In the genomic region with DNA sequence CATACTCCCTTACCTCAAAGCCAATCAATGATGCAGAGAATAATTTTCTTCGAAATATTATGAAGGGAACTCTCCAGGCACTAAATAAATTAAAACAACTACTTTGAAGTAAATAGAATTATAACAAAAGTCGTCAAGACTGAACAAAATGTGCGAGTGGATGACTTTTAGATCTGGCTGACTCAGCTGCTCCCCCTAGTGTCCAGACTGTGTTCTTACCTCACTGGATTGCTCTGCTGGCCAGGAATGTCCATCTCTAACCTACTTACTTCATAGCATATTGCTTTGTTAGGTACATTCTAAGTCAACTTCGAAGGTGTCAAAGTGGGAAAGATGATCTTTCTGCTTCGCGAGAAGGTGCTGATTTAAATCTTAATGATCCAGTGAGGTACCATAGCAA, we compare ENCODE assay signal across 10 mouse cellular contexts.
DNase-seq lines count a peak whose midpoint lies in the region; ATAC-seq lines count a peak whose summit lies in the region.
"Had no signal": no experiment of that assay in that cellular context is flagged by ENCODE, and none has a peak within 500 bp of the region (broad histone marks: within the 10 kb centered on the region; RNA-seq: fewer than 3 reads in every experiment).

No protein-coding gene starts in this region.

- WGBS in midbrain, embryonic 10.5 days = 23% methylated on average over 6 of the region's 6 CpGs
- WGBS in midbrain, embryonic 16.5 days = 11% methylated on average over 6 of the region's 6 CpGs

- 0 out of 2 replicates have a peak, but pooled peaks cover 7% of the 10 kb centered on the region for H3K27me3 ChIP-seq in midbrain, embryonic 10.5 days (ENCODE audit: low read depth, poor library complexity, severe bottlenecking)
- H3K27me3 ChIP-seq in midbrain, embryonic 16.5 days (ENCODE audit: control insufficient read depth, insufficient read depth, low read depth, low read length) = no peaks in the 10 kb centered on the region
- H3K27me3 ChIP-seq in splenic B cell, adult 2 months (ENCODE audit: control insufficient read depth, insufficient read depth, low read length, poor library complexity, severe bottlenecking) = no peaks in the 10 kb centered on the region
- H3K27me3 ChIP-seq: embryonic facial prominence, embryonic 12.5 days had no signal

- no peaks in the 10 kb centered on the region for H3K4me1 ChIP-seq in midbrain, embryonic 10.5 days
- H3K4me1 ChIP-seq in midbrain, embryonic 16.5 days (ENCODE audit: control insufficient read depth, insufficient read depth, low read length) = peaks cover 10% of the 10 kb centered on the region; the same call in 1 of the 2 replicates
- H3K4me1 ChIP-seq: embryonic facial prominence, embryonic 12.5 days had no signal

- no peaks in the 10 kb centered on the region for H3K9me3 ChIP-seq in midbrain, embryonic 10.5 days (replicated peaks)
- H3K9me3 ChIP-seq in midbrain, embryonic 16.5 days (replicated peaks; ENCODE audit: control insufficient read depth, low read length, poor library complexity, severe bottlenecking) = no peaks in the 10 kb centered on the region
- H3K9me3 ChIP-seq: embryonic facial prominence, embryonic 12.5 days had no signal

- no peak overlapping the region for H3K4me2 ChIP-seq in midbrain, embryonic 16.5 days (ENCODE audit: low read length)
- H3K4me2 ChIP-seq: embryonic facial prominence, embryonic 12.5 days had no signal

- H3K27ac ChIP-seq in midbrain, embryonic 10.5 days (replicated peaks) = no peak overlapping the region
- no peak overlapping the region for H3K27ac ChIP-seq in midbrain, embryonic 16.5 days (ENCODE audit: low read length)
- H3K27ac ChIP-seq: embryonic facial prominence, embryonic 12.5 days; macrophage had no signal

- no peak overlapping the region for H3K9ac ChIP-seq in midbrain, embryonic 16.5 days (ENCODE audit: low read depth, low read length)
- H3K9ac ChIP-seq: embryonic facial prominence, embryonic 12.5 days had no signal

- DNase-seq in midbrain, embryonic 10.5 days (ENCODE audit: low spot score) = peak; percentile 50
- peak; percentile 75 for DNase-seq in adrenal gland, postnatal 10 days
- peak; percentile 86 for DNase-seq in embryo, embryonic 10.5 days (ENCODE audit: low spot score)
- DNase-seq in layer of hippocampus, postnatal 25 days (ENCODE audit: extremely low spot score in 1 of 2, low spot score in 1 of 2) = peak; percentile 43 to 70
- peak; percentile 61 for DNase-seq in splenic B cell, adult 2 months (ENCODE audit: low read depth, low spot score)

- H3K36me3 ChIP-seq in midbrain, embryonic 10.5 days = no peaks in the 10 kb centered on the region
- no peaks in the 10 kb centered on the region for H3K36me3 ChIP-seq in midbrain, embryonic 16.5 days (ENCODE audit: control insufficient read depth, insufficient read depth, low read length)
- H3K36me3 ChIP-seq in splenic B cell, adult 2 months (ENCODE audit: control insufficient read depth, insufficient read depth, low read length, poor library complexity, severe bottlenecking) = no peaks in the 10 kb centered on the region
- H3K36me3 ChIP-seq: embryonic facial prominence, embryonic 12.5 days had no signal

- no peak overlapping the region for H3K4me3 ChIP-seq in midbrain, embryonic 10.5 days
- no peak overlapping the region for H3K4me3 ChIP-seq in midbrain, embryonic 16.5 days (ENCODE audit: low read depth, low read length)
- H3K4me3 ChIP-seq: embryonic facial prominence, embryonic 12.5 days had no signal

- ATAC-seq in midbrain, embryonic 16.5 days = no peak
- peak; percentile 73 to 86; a peak in 2 of 4 replicates for ATAC-seq in hematopoietic stem cell, adult 5-6 weeks (replicated peaks in 1 of 2; ENCODE audit: insufficient read depth in 1 of 2, low FRiP score in 2 of 2, low TSS enrichment in 1 of 2, low read depth in 1 of 2, poor library complexity in 2 of 2, severe bottlenecking in 2 of 2)
- peak; percentile 79 for ATAC-seq in megakaryocyte-erythroid progenitor cell, adult 5-6 weeks (replicated peaks; ENCODE audit: low FRiP score, low TSS enrichment, poor library complexity, severe bottlenecking)
